Comparison of ENCODE assay signal across 15 mouse cellular contexts in genomic region chr10:42226176-42226575, GRCm38 (mm10). TPM values are rescaled to one million over a fixed set of nuclear protein-coding genes. Genes with fewer than 3 reads are reported as not detected.
DNase-seq lines count a peak whose midpoint lies in the region; ATAC-seq and TF ChIP-seq lines count a peak whose summit lies in the region.
"Had no signal": no experiment of that assay in that cellular context is flagged by ENCODE, and none has a peak within 500 bp of the region (broad histone marks: within the 10 kb centered on the region; RNA-seq: fewer than 3 reads in every experiment).

No protein-coding gene starts in this region.

- H3K79me2 ChIP-seq in heart, adult 2 months (replicated peaks; ENCODE audit: control insufficient read depth, insufficient read depth, low read length) = peaks cover 11% of the 10 kb centered on the region

- intact Hi-C loops in heart, adult 2 months (cut with DNase I) = loop anchor here (2.0 kb wide), 1 partner anchor 17 kb away; no protein-coding TSS in a partner anchor

- no peak for TF ChIP-seq CTCF in heart, adult 2 months (IDR thresholded peaks at IDR 0.05)
- TF ChIP-seq CTCF in lung, adult 2 months (IDR thresholded peaks at IDR 0.05; ENCODE audit: insufficient read depth, low read length) = no peak

- no peak for TF ChIP-seq POLR2A in heart, adult 2 months (IDR thresholded peaks at IDR 0.05; ENCODE audit: insufficient read depth, low read depth, low read length)
- no peak for TF ChIP-seq POLR2A in lung, adult 2 months (IDR thresholded peaks at IDR 0.05; ENCODE audit: borderline replicate concordance, extremely low read depth, low read depth, low read length)

- H3K4me3 ChIP-seq in heart, adult 2 months = no peak overlapping the region
- H3K4me3 ChIP-seq in intestine, embryonic 16.5 days (ENCODE audit: low read length) = no peak overlapping the region
- no peak overlapping the region for H3K4me3 ChIP-seq in lung, adult 2 months (replicated peaks; ENCODE audit: extremely low read depth, low read depth, low read length)
- H3K4me3 ChIP-seq: midbrain, embryonic 13.5 days had no signal

- H3K4me2 ChIP-seq in intestine, embryonic 16.5 days (ENCODE audit: low read depth, low read length) = no peak overlapping the region
- H3K4me2 ChIP-seq: heart, embryonic 11.5 days; midbrain, embryonic 13.5 days had no signal

- H3K9me3 ChIP-seq in intestine, embryonic 16.5 days (ENCODE audit: control insufficient read depth, low read length) = no peaks in the 10 kb centered on the region
- H3K9me3 ChIP-seq: midbrain, embryonic 13.5 days had no signal

- H3K27ac ChIP-seq in heart, adult 2 months = no peak overlapping the region
- no peak overlapping the region for H3K27ac ChIP-seq in intestine, embryonic 16.5 days (ENCODE audit: low read length)
- H3K27ac ChIP-seq: hindbrain, postnatal 0 days; midbrain, embryonic 13.5 days had no signal

- 0 out of 2 replicates have a peak, but pooled peaks have one; percentile 11 for ATAC-seq in intestine, embryonic 16.5 days
- ATAC-seq: forebrain, embryonic 14.5 days; hindbrain, postnatal 0 days; midbrain, embryonic 13.5 days had no signal

- peaks cover 5% of the 10 kb centered on the region for H3K36me3 ChIP-seq in heart, adult 2 months (ENCODE audit: control insufficient read depth, insufficient read depth, low read length)
- no peaks in the 10 kb centered on the region for H3K36me3 ChIP-seq in intestine, embryonic 16.5 days (ENCODE audit: control insufficient read depth, insufficient read depth, low read length)
- H3K36me3 ChIP-seq: midbrain, embryonic 13.5 days had no signal

- TF ChIP-seq EP300 in heart, adult 2 months (IDR thresholded peaks at IDR 0.05; ENCODE audit: insufficient read depth, low read depth, low read length) = peak; percentile 36; the same call in 1 of the 2 replicates

- peaks cover 44% of the 10 kb centered on the region for H3K4me1 ChIP-seq in heart, adult 2 months (ENCODE audit: control insufficient read depth, insufficient read depth, low read length)
- H3K4me1 ChIP-seq in intestine, embryonic 16.5 days (ENCODE audit: control insufficient read depth, insufficient read depth, low read length) = peaks cover 30% of the 10 kb centered on the region
- peaks cover 27% of the 10 kb centered on the region for H3K4me1 ChIP-seq in lung, adult 2 months (ENCODE audit: control insufficient read depth, insufficient read depth, low read length)

- no peak overlapping the region for H3K9ac ChIP-seq in heart, adult 2 months (ENCODE audit: low read depth, low read length)
- H3K9ac ChIP-seq in intestine, embryonic 16.5 days (ENCODE audit: low read depth, low read length) = no peak overlapping the region
- H3K9ac ChIP-seq: midbrain, embryonic 13.5 days had no signal

- WGBS in heart, adult 2 months = 85% methylated on average over 15 of the region's 15 CpGs
- 93% methylated on average over 15 of the region's 15 CpGs for WGBS in intestine, embryonic 16.5 days
- WGBS in lung, adult 2 months = 81% methylated on average over 15 of the region's 15 CpGs

- DNase-seq in heart, adult 2 months = no peak
- DNase-seq in heart, adult 11 months = no peak
- DNase-seq in thymus, postnatal 0 days (ENCODE audit: low spot score) = peak; percentile 23
- no peak for DNase-seq in thymus, postnatal 10 days (ENCODE audit: low spot score in 2 of 2)
- no peak for DNase-seq in layer of hippocampus, postnatal 25 days (ENCODE audit: extremely low spot score in 1 of 2, low spot score in 1 of 2)
- DNase-seq in lung, adult 2 months = no peak
- no peak for DNase-seq in layer of hippocampus, adult 9-10 months (ENCODE audit: low spot score)
- DNase-seq: adrenal gland, postnatal 10 days; heart, postnatal 36 days; lung, postnatal 4 days had no signal

- no peaks in the 10 kb centered on the region for H3K27me3 ChIP-seq in heart, adult 2 months (ENCODE audit: control insufficient read depth, insufficient read depth, low read length)
- H3K27me3 ChIP-seq in intestine, embryonic 16.5 days (replicated peaks; ENCODE audit: control insufficient read depth, insufficient read depth, low read length) = no peaks in the 10 kb centered on the region
- H3K27me3 ChIP-seq: midbrain, embryonic 13.5 days had no signal

RNA-seq across cellular contexts. Expression of gene Foxo3, which starts 50.4 kb away (rescaled TPM):
- total RNA-seq in heart, adult 2 months (2021) = 10 to 100 TPM; 72.5 to 89.5 TPM
- 26.7 and 32.7 TPM in 2 replicates for polyA plus RNA-seq in heart, adult 2 months (2012; rRNA removed)
- polyA plus RNA-seq in thymus, postnatal 0 days (2015; fragmentation: Nextera tagmentation; extraction: Ambion mirVana) = 12.1 and 14.0 TPM in 2 replicates
- polyA plus RNA-seq in intestine, embryonic 16.5 days (2015; fragmentation: Nextera tagmentation; extraction: Ambion mirVana) = 4.8 and 5.6 TPM in 2 replicates
- total RNA-seq in layer of hippocampus, postnatal 25 days (2021) = 10 to 100 TPM; 39.5 to 46.7 TPM
- 49.3 and 79.9 TPM in 2 replicates for polyA plus RNA-seq in lung, adult 2 months (2012; rRNA removed)
